ENCODE assay signal across 9 mouse cellular contexts in the genomic region with DNA sequence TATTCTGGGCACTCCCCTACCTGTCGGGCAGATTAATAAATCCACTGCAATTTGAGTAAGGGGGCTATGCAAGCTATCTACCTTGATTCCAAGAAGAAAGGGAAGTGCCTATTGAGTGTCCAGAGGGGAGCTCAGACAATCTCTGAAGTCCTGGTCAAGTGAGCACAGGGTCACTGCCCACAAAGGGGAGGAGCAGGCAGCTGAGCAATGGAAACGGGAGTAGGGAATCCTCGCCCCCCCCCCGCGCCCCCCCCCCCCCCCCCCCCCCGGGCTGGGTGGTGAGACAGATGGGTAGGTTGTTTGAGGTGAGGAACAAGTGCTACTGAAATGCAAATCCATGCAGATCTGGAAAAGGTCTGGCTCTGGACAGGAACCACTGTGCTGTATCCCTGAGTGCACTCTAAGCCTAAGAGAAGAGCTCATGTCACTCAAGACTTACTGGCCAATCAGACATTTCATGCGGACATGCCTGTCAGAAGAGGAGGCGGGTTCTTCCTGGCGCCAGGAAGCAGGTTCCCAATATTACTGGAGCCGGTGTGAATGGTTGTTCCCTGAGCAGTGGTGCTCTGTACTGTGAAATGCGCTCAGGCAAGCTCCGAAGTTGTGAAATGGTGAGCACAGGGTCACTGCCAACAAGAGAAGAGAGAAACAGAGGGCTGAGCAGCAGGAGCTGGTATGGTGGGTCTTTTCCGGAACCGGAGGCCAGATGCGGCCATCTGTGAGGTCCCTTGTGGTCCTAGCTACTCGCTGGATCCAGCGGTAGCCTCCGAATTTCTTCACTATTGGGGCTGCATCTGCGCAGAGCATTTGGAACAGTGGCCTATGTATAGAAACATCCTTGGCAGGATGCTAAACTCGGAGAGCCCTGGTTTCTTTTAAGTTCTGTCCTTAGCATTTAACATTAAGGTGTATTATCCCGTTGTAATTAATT. TPM values are rescaled to one million over a fixed set of nuclear protein-coding genes. Genes with fewer than 3 reads are reported as not detected.
DNase-seq lines count a peak whose midpoint lies in the region; ATAC-seq and TF ChIP-seq lines count a peak whose summit lies in the region.
"Had no signal": no experiment of that assay in that cellular context is flagged by ENCODE, and none has a peak within 500 bp of the region (broad histone marks: within the 10 kb centered on the region; RNA-seq: fewer than 3 reads in every experiment).

No protein-coding gene starts in this region.

- TF ChIP-seq CTCF in G1E (IDR thresholded peaks at IDR 0.05; ENCODE audit: low read depth, low read length): no peak

- H3K4me2 ChIP-seq in hindbrain, embryonic 12.5 days (replicated peaks): peak overlapping the region; percentile 37
- H3K4me2 ChIP-seq in midbrain, embryonic 15.5 days: peak overlapping the region; percentile 29

- H3K4me1 ChIP-seq in G1E (ENCODE audit: insufficient read depth, low read depth, low read length): no peaks in the 10 kb centered on the region
- no peaks in the 10 kb centered on the region for H3K4me1 ChIP-seq in hindbrain, embryonic 12.5 days
- H3K4me1 ChIP-seq in midbrain, embryonic 15.5 days: no peaks in the 10 kb centered on the region

- no peak overlapping the region for H3K9ac ChIP-seq in hindbrain, embryonic 12.5 days
- H3K9ac ChIP-seq in midbrain, embryonic 15.5 days: no peak overlapping the region

- H3K27me3 ChIP-seq in G1E (ENCODE audit: insufficient read depth, low read length): no peaks in the 10 kb centered on the region
- no peaks in the 10 kb centered on the region for H3K27me3 ChIP-seq in hindbrain, embryonic 12.5 days
- H3K27me3 ChIP-seq in midbrain, embryonic 15.5 days (replicated peaks): no peaks in the 10 kb centered on the region

- no peaks in the 10 kb centered on the region for H3K36me3 ChIP-seq in G1E (replicated peaks)
- no peaks in the 10 kb centered on the region for H3K36me3 ChIP-seq in hindbrain, embryonic 12.5 days
- no peaks in the 10 kb centered on the region for H3K36me3 ChIP-seq in midbrain, embryonic 15.5 days (replicated peaks)

- intact Hi-C loops in left cerebral cortex, postnatal 10 days (cut with DNase I): no loop called here

- 19% methylated on average over 21 of the region's 21 CpGs for WGBS in hindbrain, embryonic 12.5 days
- 26% methylated on average over 17 of the region's 21 CpGs for WGBS in midbrain, embryonic 15.5 days

- ATAC-seq in G1E (ENCODE audit: extremely low read depth, insufficient number of reproducible peaks, low FRiP score, poor library complexity, severe bottlenecking): peak; percentile 86
- peak; percentile 84 for ATAC-seq in hindbrain, embryonic 12.5 days (ENCODE audit: low FRiP score)
- ATAC-seq in midbrain, embryonic 15.5 days (replicated peaks): peak; percentile 87

- H3K4me3 ChIP-seq in G1E (ENCODE audit: low read depth, low read length): peak overlapping the region; percentile 48; the same call in 1 of the 2 replicates
- peak overlapping the region; percentile 18 for H3K4me3 ChIP-seq in hindbrain, embryonic 12.5 days
- H3K4me3 ChIP-seq in midbrain, embryonic 15.5 days: peak overlapping the region; percentile 29

- H3K9me3 ChIP-seq in G1E (replicated peaks): peaks cover 3% of the 10 kb centered on the region; the same call in 1 of the 2 replicates
- peaks cover 36% of the 10 kb centered on the region for H3K9me3 ChIP-seq in hindbrain, embryonic 12.5 days (replicated peaks)
- H3K9me3 ChIP-seq in midbrain, embryonic 15.5 days: no peaks in the 10 kb centered on the region; the same call in 1 of the 2 replicates

- DNase-seq in 3134 (ENCODE audit: extremely low read depth, insufficient read length, low spot score): peak; percentile 56
- DNase-seq in G1E (ENCODE audit: low spot score): no peak
- peak; percentile 44 for DNase-seq in embryo, embryonic 11 days
- peak; percentile 2 to 18 for DNase-seq in left cerebral cortex, postnatal 10 days (ENCODE audit: extremely low spot score in 1 of 2, low spot score in 2 of 2)
- no peak for DNase-seq in T-cell, adult 2 months (ENCODE audit: low spot score)
- no peak for DNase-seq in spleen, postnatal 10 days (ENCODE audit: low spot score in 2 of 2)

- no peak overlapping the region for H3K27ac ChIP-seq in hindbrain, embryonic 12.5 days
- H3K27ac ChIP-seq in midbrain, embryonic 15.5 days: no peak overlapping the region

RNA-seq across cellular contexts. Expression of gene Vmn2r17, which starts 47.4 kb away (rescaled TPM):
- not detected in 2 replicates for total RNA-seq in G1E (2014; fragmentation: Nextera tagmentation)
- 0.12 and 0.27 TPM in 2 replicates for total RNA-seq in G1E (2017)
- polyA plus RNA-seq in G1E (2012): not detected in 2 replicates
- polyA plus RNA-seq in hindbrain, embryonic 12.5 days (2016; fragmentation: Nextera tagmentation; extraction: Ambion mirVana): not detected in 2 replicates
- not detected for total RNA-seq in left cerebral cortex, postnatal 10 days (2021)
- polyA plus RNA-seq in midbrain, embryonic 15.5 days (2015; fragmentation: Nextera tagmentation; extraction: Ambion mirVana): not detected in 2 replicates
- total RNA-seq: common myeloid progenitor, adult 5-6 weeks had no signal

Comparison
In these comparisons a context has a peak if more than half of its experiments do, and no peak if none do; other contexts are left out.
1. DNase-seq: peak in 3134 (single experiment), embryo, embryonic 11 days (single experiment) and left cerebral cortex, postnatal 10 days (2 of 2); none in G1E (single experiment), T-cell, adult 2 months (single experiment) and spleen, postnatal 10 days (0 of 2).
2. Peak in every context shown above with its lines, with median percentiles within 50 percentile points of each other: ATAC-seq and H3K4me3 ChIP-seq.